Mouse (Mus musculus): ENCODE results near the gene Popdc3.

Popdc3 gene

DNA sequence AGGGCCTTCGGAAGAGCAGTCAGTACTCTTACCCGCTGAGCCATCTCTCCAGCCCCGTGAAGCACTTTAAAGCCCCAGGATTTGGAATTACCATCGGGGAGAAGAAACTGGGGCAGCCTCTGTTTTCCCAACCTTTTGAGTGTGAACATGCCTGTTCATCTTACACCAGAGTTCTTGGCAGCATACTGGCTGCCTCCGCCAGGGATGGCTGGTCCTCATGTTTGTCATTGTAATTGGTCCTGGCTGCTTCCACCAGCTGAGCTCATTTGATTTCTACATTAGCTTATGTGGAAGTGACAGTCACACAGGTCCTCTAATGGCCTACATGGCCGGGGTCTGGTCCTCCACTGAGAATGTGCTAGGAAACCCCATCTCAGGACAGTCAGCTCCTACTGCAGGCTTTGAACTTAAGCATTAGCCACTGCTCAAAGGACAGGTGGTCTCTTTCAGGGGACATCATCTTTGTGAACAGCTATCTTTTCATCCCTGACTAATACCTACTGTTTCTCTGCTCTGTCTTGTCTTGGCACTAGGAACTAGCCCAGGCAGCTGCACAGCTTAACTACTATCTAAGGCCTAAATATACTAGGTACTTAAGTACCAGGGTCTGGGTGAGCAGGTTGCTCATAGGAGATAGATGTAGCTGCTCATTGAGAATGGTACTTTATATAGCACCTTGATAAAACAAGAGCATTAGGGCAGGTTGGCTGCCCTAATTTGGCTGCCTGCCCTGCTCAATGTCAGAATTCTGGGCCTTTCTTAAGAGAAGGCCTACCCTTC lies 33.7 kb upstream of the Popdc3 start:
- peaks cover 21% of the 10 kb centered on the region for H3K4me1 ChIP-seq (replicated peaks; ENCODE audit: low read depth, low read length)
- TF ChIP-seq NANOG (IDR thresholded peaks at IDR 0.05; ENCODE audit: borderline replicate concordance, low read length) (no peak), POU5F1 (IDR thresholded peaks at IDR 0.05; ENCODE audit: borderline replicate concordance, low read length) (no peak), CTCF (conservative IDR thresholded peaks at IDR 0.05; ENCODE audit: low read length) (no peak)
- no peaks in the 10 kb centered on the region for H3K9me3 ChIP-seq (ENCODE audit: low read length)
- no peak overlapping the region for H3K4me3 ChIP-seq (replicated peaks; ENCODE audit: low read length)
- no peaks in the 10 kb centered on the region for H3K27me3 ChIP-seq (ENCODE audit: insufficient read depth, low read length)
- peaks cover 27% of the 10 kb centered on the region for H3K36me3 ChIP-seq (ENCODE audit: insufficient read depth, low read length)

DNA sequence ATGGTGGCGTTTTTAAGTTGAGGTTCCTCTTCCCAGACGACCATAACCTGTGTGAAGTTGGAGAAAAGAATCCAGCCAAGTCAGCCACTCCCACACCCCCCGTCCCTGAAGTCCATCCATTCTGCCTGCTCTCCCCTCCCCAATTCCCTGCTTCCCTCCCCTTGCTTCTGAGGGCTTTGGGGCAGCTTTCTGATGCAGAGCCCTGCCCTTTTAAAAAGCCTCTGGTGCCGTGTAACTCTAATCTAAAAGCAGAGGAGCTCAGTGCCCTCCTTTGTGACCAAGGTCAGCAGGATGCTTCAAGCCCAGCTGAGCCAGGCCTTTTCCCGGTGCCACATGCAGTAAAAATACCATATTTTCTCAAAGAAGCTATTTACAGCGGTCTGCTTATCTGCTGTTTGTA lies 31.1 kb upstream of the Popdc3 start:
- no peaks in the 10 kb centered on the region for H3K9me3 ChIP-seq (ENCODE audit: low read length)
- peaks cover 50% of the 10 kb centered on the region for H3K36me3 ChIP-seq (ENCODE audit: insufficient read depth, low read length)
- H3K4me1 ChIP-seq (replicated peaks; ENCODE audit: low read depth, low read length), result peaks cover 27% of the 10 kb centered on the region
- H3K4me3 ChIP-seq (replicated peaks; ENCODE audit: low read length), result no peak overlapping the region
- H3K27me3 ChIP-seq (ENCODE audit: insufficient read depth, low read length), result no peaks in the 10 kb centered on the region
- TF ChIP-seq CTCF (conservative IDR thresholded peaks at IDR 0.05; ENCODE audit: low read length), result no peak

DNA sequence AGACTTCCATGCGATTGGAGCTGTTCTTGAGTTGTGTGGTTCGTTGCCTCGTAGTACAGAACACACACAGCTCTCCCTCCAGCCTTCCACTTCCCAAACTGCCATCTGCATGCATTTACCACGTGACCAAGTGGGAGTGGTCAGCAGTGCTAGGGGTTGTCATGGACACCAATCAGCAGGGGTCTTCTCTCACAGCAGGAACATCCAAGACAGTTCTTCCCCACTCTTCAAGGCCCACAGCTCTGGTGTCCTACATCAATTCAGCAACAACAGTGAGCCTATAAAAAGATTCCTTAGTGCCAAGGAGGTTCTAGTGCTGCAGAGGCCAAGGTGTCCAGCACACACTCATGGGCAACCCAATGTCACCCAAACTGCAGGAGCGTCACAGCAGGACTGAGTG lies 26.8 kb upstream of the Popdc3 start:
- no peak overlapping the region for H3K4me3 ChIP-seq (replicated peaks; ENCODE audit: low read length)
- H3K36me3 ChIP-seq (ENCODE audit: insufficient read depth, low read length), result peaks cover 86% of the 10 kb centered on the region
- TF ChIP-seq POU5F1 (IDR thresholded peaks at IDR 0.05; ENCODE audit: borderline replicate concordance, low read length) (no peak), CTCF (conservative IDR thresholded peaks at IDR 0.05; ENCODE audit: low read length) (no peak), NANOG (IDR thresholded peaks at IDR 0.05; ENCODE audit: borderline replicate concordance, low read length) (no peak)
- H3K4me1 ChIP-seq (replicated peaks; ENCODE audit: low read depth, low read length), result peaks cover 20% of the 10 kb centered on the region
- H3K9me3 ChIP-seq (ENCODE audit: low read length), result peaks cover 9% of the 10 kb centered on the region
- no peaks in the 10 kb centered on the region for H3K27me3 ChIP-seq (ENCODE audit: insufficient read depth, low read length)

DNA sequence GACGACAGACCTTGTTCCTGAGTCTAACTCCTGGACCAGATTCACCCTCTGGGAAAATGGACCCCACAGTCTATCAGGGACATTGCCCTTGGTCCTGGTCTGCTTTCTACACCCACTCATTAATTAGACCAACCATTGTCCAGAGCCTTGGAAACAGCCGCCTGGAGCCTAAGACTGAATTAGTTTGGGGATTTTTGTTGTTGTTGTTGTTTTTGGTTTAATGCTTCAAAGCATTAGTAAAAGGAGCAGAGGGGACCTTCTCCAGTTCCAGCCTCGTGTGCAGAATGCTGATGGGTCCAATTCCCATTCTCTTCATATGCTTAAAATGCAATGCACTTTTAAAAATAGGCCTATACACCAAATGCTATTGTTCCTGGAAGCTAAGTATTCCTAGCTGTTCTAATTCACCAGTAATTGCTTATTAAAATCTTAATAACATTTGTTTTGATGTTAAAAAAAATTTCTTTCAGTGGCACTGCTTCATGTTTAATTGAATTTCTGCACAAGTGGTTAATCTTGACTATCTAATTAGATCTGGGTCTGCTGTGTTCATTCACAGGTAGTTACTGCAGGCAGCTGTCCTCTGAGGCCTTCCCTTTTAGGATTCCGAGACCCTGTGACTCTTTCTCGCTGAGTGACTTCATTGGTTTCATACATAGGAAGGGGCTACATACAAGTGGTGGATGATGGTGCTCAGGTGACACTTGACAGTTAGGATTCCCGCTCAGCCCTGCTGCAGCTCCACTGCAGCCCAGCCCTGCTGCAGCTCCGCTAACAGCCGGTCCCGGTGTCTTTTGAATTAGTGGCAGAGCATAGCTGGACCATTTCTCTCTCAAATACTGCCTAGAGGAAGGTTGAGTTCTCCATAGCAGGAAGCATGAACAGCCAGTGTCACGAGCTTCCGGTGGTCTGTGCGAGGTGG lies 25.9 kb upstream of the Popdc3 start:
- H3K27me3 ChIP-seq (ENCODE audit: insufficient read depth, low read length), result no peaks in the 10 kb centered on the region
- peaks cover 93% of the 10 kb centered on the region for H3K36me3 ChIP-seq (ENCODE audit: insufficient read depth, low read length)
- TF ChIP-seq CTCF (conservative IDR thresholded peaks at IDR 0.05; ENCODE audit: low read length) (no peak), POU5F1 (IDR thresholded peaks at IDR 0.05; ENCODE audit: borderline replicate concordance, low read length) (no peak), NANOG (IDR thresholded peaks at IDR 0.05; ENCODE audit: borderline replicate concordance, low read length) (no peak)
- H3K9me3 ChIP-seq (ENCODE audit: low read length), result peaks cover 9% of the 10 kb centered on the region
- H3K4me1 ChIP-seq (replicated peaks; ENCODE audit: low read depth, low read length), result peaks cover 11% of the 10 kb centered on the region
- H3K4me3 ChIP-seq (replicated peaks; ENCODE audit: low read length), result no peak overlapping the region

DNA sequence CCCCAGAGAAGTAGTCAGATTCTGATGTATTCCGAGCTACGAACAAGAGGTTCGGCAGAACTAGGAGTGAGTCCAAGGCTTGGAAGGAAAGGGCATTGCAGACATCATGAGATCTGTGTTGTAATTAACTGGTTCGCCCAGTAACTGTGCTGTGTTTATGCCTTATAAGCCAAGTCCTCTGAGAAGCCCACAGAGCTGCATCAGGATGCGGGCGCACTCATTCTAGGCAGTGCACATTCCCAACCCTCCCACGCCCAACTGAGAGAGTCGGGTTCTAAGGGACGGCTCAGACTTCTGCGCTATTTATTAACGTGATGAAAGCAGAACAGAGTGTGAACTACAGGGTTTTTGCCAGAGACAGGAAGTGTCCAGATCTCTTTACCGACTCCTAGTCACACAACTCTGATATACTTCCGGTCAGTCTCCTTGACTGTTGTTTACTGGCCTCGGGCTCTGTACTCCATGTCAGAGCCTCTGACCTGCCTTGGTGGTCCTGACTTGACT lies 23.3 kb upstream of the Popdc3 start:
- TF ChIP-seq CTCF (conservative IDR thresholded peaks at IDR 0.05; ENCODE audit: low read length) (no peak), POU5F1 (IDR thresholded peaks at IDR 0.05; ENCODE audit: borderline replicate concordance, low read length) (no peak), NANOG (IDR thresholded peaks at IDR 0.05; ENCODE audit: borderline replicate concordance, low read length) (no peak)
- peaks cover 20% of the 10 kb centered on the region for H3K4me1 ChIP-seq (replicated peaks; ENCODE audit: low read depth, low read length)
- H3K4me3 ChIP-seq (replicated peaks; ENCODE audit: low read length), result no peak overlapping the region
- H3K27me3 ChIP-seq (ENCODE audit: insufficient read depth, low read length), result no peaks in the 10 kb centered on the region
- H3K9me3 ChIP-seq (ENCODE audit: low read length), result peaks cover 9% of the 10 kb centered on the region
- peaks cover 96% of the 10 kb centered on the region for H3K36me3 ChIP-seq (ENCODE audit: insufficient read depth, low read length)

DNA sequence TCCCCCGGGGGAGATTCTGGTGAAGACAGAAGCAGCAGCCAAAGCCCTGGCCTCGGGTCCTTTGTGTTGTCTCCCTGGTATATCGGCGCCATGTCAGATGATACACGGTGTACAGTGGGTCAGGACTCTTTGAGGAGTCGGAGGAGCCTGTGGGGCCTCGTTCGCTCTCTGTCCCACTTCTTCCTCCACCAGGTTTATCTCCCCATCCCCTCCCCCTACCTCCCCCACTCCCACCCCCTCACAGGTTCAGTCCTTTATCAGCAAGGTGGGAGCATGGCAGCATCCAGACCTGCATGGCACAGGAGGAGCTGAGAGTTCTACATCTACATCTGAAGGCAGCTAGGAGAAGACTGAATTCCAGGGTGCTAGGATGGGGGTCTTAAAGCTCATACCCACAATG lies 12.0 kb upstream of the Popdc3 start:
- no peak for TF ChIP-seq CTCF (conservative IDR thresholded peaks at IDR 0.05; ENCODE audit: low read length)
- TF ChIP-seq POU5F1 (IDR thresholded peaks at IDR 0.05; ENCODE audit: borderline replicate concordance, low read length), result no peak
- no peak for TF ChIP-seq NANOG (IDR thresholded peaks at IDR 0.05; ENCODE audit: borderline replicate concordance, low read length)
- no peaks in the 10 kb centered on the region for H3K27me3 ChIP-seq (ENCODE audit: insufficient read depth, low read length)
- H3K36me3 ChIP-seq (ENCODE audit: insufficient read depth, low read length), result no peaks in the 10 kb centered on the region
- H3K9me3 ChIP-seq (ENCODE audit: low read length), result no peaks in the 10 kb centered on the region
- no peak overlapping the region for H3K4me3 ChIP-seq (replicated peaks; ENCODE audit: low read length)
- H3K4me1 ChIP-seq (replicated peaks; ENCODE audit: low read depth, low read length), result peaks cover 6% of the 10 kb centered on the region

DNA sequence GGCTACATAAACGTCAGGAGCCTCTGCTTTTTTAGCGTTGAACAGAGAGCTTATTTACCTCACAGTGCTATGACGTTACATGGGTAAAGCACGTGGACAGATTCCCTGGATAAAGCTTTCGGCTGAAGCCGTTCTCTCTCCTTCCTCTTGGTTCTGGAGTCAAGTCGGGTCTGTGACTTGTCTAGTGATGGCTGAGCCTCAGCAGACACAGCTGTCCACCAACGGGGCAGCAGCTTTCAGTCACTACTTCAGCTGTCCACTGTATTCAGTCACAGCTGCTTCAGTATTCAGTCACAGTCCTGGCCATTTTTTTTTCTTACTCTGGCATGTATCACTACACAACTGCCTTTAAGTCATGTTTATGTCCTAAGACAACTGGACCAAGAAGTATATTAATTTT lies 4.0 kb upstream of the Popdc3 start:
- TF ChIP-seq POU5F1 (IDR thresholded peaks at IDR 0.05; ENCODE audit: borderline replicate concordance, low read length), result no peak
- TF ChIP-seq CTCF (conservative IDR thresholded peaks at IDR 0.05; ENCODE audit: low read length), result no peak
- TF ChIP-seq NANOG (IDR thresholded peaks at IDR 0.05; ENCODE audit: borderline replicate concordance, low read length), result no peak

DNA sequence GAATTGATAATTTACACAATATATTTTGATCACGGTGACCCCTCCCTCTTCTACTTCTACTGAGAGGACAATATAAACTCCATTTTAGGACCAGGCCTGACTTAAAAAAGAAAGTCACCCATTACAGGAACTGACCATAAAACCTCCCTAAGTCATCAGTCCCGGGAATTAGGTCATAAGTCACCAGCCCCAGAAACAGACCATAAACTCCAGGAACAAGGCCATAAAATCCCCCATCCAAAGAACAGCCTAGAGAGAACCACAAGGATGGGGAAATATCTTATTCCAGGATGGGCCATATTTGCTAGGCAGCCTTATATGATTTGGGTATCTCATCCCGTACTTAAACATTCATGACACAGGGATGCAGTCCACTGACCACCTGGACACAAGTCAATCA lies 3.6 kb upstream of the Popdc3 start:
- Histone ChIP-seq H3K27me3 (ENCODE audit: insufficient read depth, low read length) (no peaks in the 10 kb centered on the region), H3K9me3 (ENCODE audit: low read length) (peaks cover 13% of the 10 kb centered on the region), H3K36me3 (ENCODE audit: insufficient read depth, low read length) (no peaks in the 10 kb centered on the region), H3K4me3 (replicated peaks; ENCODE audit: low read length) (no peak overlapping the region), H3K4me1 (replicated peaks; ENCODE audit: low read depth, low read length) (no peaks in the 10 kb centered on the region; the same call in 1 of the 2 replicates)
- TF ChIP-seq POU5F1 (IDR thresholded peaks at IDR 0.05; ENCODE audit: borderline replicate concordance, low read length), result no peak
- TF ChIP-seq CTCF (conservative IDR thresholded peaks at IDR 0.05; ENCODE audit: low read length), result no peak
- TF ChIP-seq NANOG (IDR thresholded peaks at IDR 0.05; ENCODE audit: borderline replicate concordance, low read length), result no peak

More for the DNA sequence above, 4.0 kb upstream of the Popdc3 start:
- H3K9me3 ChIP-seq (ENCODE audit: low read length), result peaks cover 13% of the 10 kb centered on the region
- H3K4me1 ChIP-seq (replicated peaks; ENCODE audit: low read depth, low read length), result no peaks in the 10 kb centered on the region; the same call in 1 of the 2 replicates
- no peaks in the 10 kb centered on the region for H3K27me3 ChIP-seq (ENCODE audit: insufficient read depth, low read length)
- no peak overlapping the region for H3K4me3 ChIP-seq (replicated peaks; ENCODE audit: low read length)
- H3K36me3 ChIP-seq (ENCODE audit: insufficient read depth, low read length), result no peaks in the 10 kb centered on the region

Data from E14TG2a.4 (cell line).